Mouse (Mus musculus) lung, postnatal 0 days (tissue): Measurements from ENCODE around the gene Stx17. TPM values are rescaled to one million over a fixed set of nuclear protein-coding genes. Genes with fewer than 3 reads are reported as not detected.

Experiments
- ATAC-seq: fragments of 200-750 bp; cut with Nextera tagmentation; 2 replicates; pipeline ENCODE4 v1.8.0; 2017; ENCODE audit warnings: moderate library complexity
- DNase-seq: peaks from one replicate; pipeline ENCODE4 v3.0.0-alpha.2; 2016; ENCODE audit warnings: low spot score
- H3K27ac ChIP-seq: fragments of 300-500 bp; sonication (generic); 2 replicates; pipeline ENCODE4 v1.5.1; 2014; ENCODE audit warnings: antibody characterized with exemption, mild to moderate bottlenecking, low read length, mixed read lengths
- H3K27me3 ChIP-seq: fragments of 300-500 bp; sonication (generic); replicated peaks from 2 replicates; pipeline ENCODE4 v1.6.1; 2014; ENCODE audit warnings: low read length, mixed read lengths; ENCODE audit not compliant: insufficient read depth
- H3K36me3 ChIP-seq: fragments of 300-500 bp; sonication (generic); 2 replicates; pipeline ENCODE4 v1.6.1; 2014; ENCODE audit warnings: low read length, mixed read lengths; ENCODE audit not compliant: insufficient read depth
- H3K4me1 ChIP-seq: fragments of 300-500 bp; sonication (generic); 2 replicates; pipeline ENCODE4 v1.6.1; 2014; ENCODE audit warnings: antibody characterized with exemption, low read depth, low read length, mixed read lengths; ENCODE audit not compliant: insufficient read depth
- H3K4me2 ChIP-seq: fragments of 300-500 bp; sonication (generic); replicated peaks from 2 replicates; pipeline ENCODE4 v1.6.1; 2014; ENCODE audit warnings: low read depth, mild to moderate bottlenecking, low read length, moderate library complexity, mixed read lengths
- H3K4me3 ChIP-seq: fragments of 300-500 bp; sonication (generic); 2 replicates; pipeline ENCODE4 v1.5.1; 2014; ENCODE audit warnings: low read depth, low read length
- H3K9ac ChIP-seq: fragments of 300-500 bp; sonication (generic); replicated peaks from 2 replicates; pipeline ENCODE4 v1.6.1; 2014; ENCODE audit warnings: low read depth, mild to moderate bottlenecking
- H3K9me3 ChIP-seq: fragments of 300-500 bp; sonication (generic); 2 replicates; pipeline ENCODE4 v1.6.1; 2016; ENCODE audit warnings: low read length, mixed read lengths
- CTCF ChIP-seq: IDR thresholded peaks from 2 replicates; pipeline ENCODE4 v1.5.1; 2016; ENCODE audit warnings: antibody characterized with exemption, mild to moderate bottlenecking
- EP300 ChIP-seq: IDR thresholded peaks from 2 replicates; pipeline ENCODE4 v1.6.1; 2016; ENCODE audit warnings: antibody characterized with exemption, mild to moderate bottlenecking, control low read depth
- WGBS: fragments of 180-500 bp; shearing (Covaris S2); extraction: QIAGEN DNeasy Blood & Tissue Kit; methylation state at CpG from one replicate; pipeline ENCODE4 v1.1.7; 2014; 5-methylcytosine and 5-hydroxymethylcytosine counted together
- polyA plus RNA-seq: library from polyadenylated mRNA; unstranded; fragments of >200 nt; fragmentation: Nextera tagmentation; extraction: Ambion mirVana; gene quantifications from 2 replicates; pipeline ENCODE4 v1.2.1, GENCODE M21; 2015

Stx17 gene
- polyA plus RNA-seq, 1 experiment from 2014 or later: 30.4 TPM

- Histone ChIP-seq H3K9ac (no peak overlapping the region), H3K4me2 (no peak overlapping the region), H3K36me3 (peaks cover 4% of the 10 kb centered on the region; the same call in 1 of the 2 replicates), H3K27me3 (no peaks in the 10 kb centered on the region), H3K4me1 (no peaks in the 10 kb centered on the region), H3K9me3 (no peaks in the 10 kb centered on the region), H3K4me3 (no peak overlapping the region), H3K27ac (no peak overlapping the region)
- TF ChIP-seq CTCF: no peak
- TF ChIP-seq EP300: no peak
- ATAC-seq (no peak), DNase-seq (no peak)
- WGBS: 90% methylated on average over 8 of the region's 8 CpGs
Measured at GRCm38 (mm10) chr4:48182115-48182806, 57.5 kb downstream of the Stx17 start.

GRCm38 (mm10) chr4:48197925-48198324 lies 73.2 kb downstream of the Stx17 start:
- Histone ChIP-seq H3K4me2 (no peak overlapping the region), H3K9ac (no peak overlapping the region), H3K27me3 (no peaks in the 10 kb centered on the region), H3K4me3 (no peak overlapping the region), H3K36me3 (peaks cover 13% of the 10 kb centered on the region), H3K4me1 (no peaks in the 10 kb centered on the region), H3K27ac (no peak overlapping the region), H3K9me3 (no peaks in the 10 kb centered on the region)
- TF ChIP-seq CTCF (peak; percentile 48), EP300 (no peak)
- 81% methylated on average over 3 of the region's 3 CpGs for WGBS
- no peak for DNase-seq
- ATAC-seq: no peak

GRCm38 (mm10) chr4:48198447-48198846 lies 73.7 kb downstream of the Stx17 start:
- no peak for TF ChIP-seq EP300
- TF ChIP-seq CTCF: no peak
- H3K4me2 ChIP-seq: no peak overlapping the region
- H3K27me3 ChIP-seq: no peaks in the 10 kb centered on the region
- no peak overlapping the region for H3K27ac ChIP-seq
- DNase-seq: no peak
- H3K36me3 ChIP-seq: peaks cover 13% of the 10 kb centered on the region
- no peak overlapping the region for H3K4me3 ChIP-seq
- H3K4me1 ChIP-seq: no peaks in the 10 kb centered on the region
- no peaks in the 10 kb centered on the region for H3K9me3 ChIP-seq
- 63% methylated on average over 8 of the region's 8 CpGs for WGBS
- H3K9ac ChIP-seq: no peak overlapping the region
- no peak for ATAC-seq

GRCm38 (mm10) chr4:48203564-48203963 lies 78.8 kb downstream of the Stx17 start:
- Histone ChIP-seq H3K9ac (no peak overlapping the region), H3K27ac (no peak overlapping the region), H3K4me1 (no peaks in the 10 kb centered on the region), H3K4me3 (no peak overlapping the region), H3K9me3 (no peaks in the 10 kb centered on the region), H3K4me2 (no peak overlapping the region), H3K36me3 (peaks cover 3% of the 10 kb centered on the region; the same call in 1 of the 2 replicates), H3K27me3 (no peaks in the 10 kb centered on the region)
- WGBS: 83% methylated on average over 4 of the region's 4 CpGs
- DNase-seq: no peak
- ATAC-seq: no peak
- no peak for TF ChIP-seq CTCF
- TF ChIP-seq EP300: no peak

GRCm38 (mm10) chr4:48225173-48225572 lies 100.5 kb downstream of the Stx17 start:
- H3K4me1 ChIP-seq: no peaks in the 10 kb centered on the region
- H3K4me2 ChIP-seq: no peak overlapping the region
- ATAC-seq (peak; percentile 84), DNase-seq (peak; percentile 71)
- no peaks in the 10 kb centered on the region for H3K27me3 ChIP-seq
- H3K4me3 ChIP-seq: no peak overlapping the region
- TF ChIP-seq EP300 (no peak), CTCF (peak; percentile 98)
- no peak overlapping the region for H3K9ac ChIP-seq
- H3K27ac ChIP-seq: no peak overlapping the region
- 0 out of 2 replicates have a peak, but pooled peaks cover 3% of the 10 kb centered on the region for H3K36me3 ChIP-seq
- WGBS: 24% methylated on average over 2 of the region's 2 CpGs
- H3K9me3 ChIP-seq: no peaks in the 10 kb centered on the region

- 26% methylated on average over 3 of the region's 3 CpGs for WGBS
- H3K4me3 ChIP-seq: no peak overlapping the region
- 0 out of 2 replicates have a peak, but pooled peaks cover 3% of the 10 kb centered on the region for H3K36me3 ChIP-seq
- H3K9me3 ChIP-seq: no peaks in the 10 kb centered on the region
- no peaks in the 10 kb centered on the region for H3K27me3 ChIP-seq
- H3K4me1 ChIP-seq: no peaks in the 10 kb centered on the region
- H3K4me2 ChIP-seq: no peak overlapping the region
- no peak overlapping the region for H3K27ac ChIP-seq
- TF ChIP-seq EP300: no peak
- TF ChIP-seq CTCF: no peak
- DNase-seq (no peak), ATAC-seq (peak; percentile 57)
- no peak overlapping the region for H3K9ac ChIP-seq
Measured at GRCm38 (mm10) chr4:48225604-48226003, 100.9 kb downstream of the Stx17 start.
